Mouse (Mus musculus) CH12.LX (cell line): ENCODE results near the gene Cdc14a. TPM values are rescaled to one million over a fixed set of nuclear protein-coding genes. Genes with fewer than 3 reads are reported as not detected.

ENCODE experiments used
- DNase-seq: peaks from one replicate; pipeline ENCODE4 v3.0.0-alpha.2; 2013; ENCODE audit errors: extremely low read depth
- H3K27ac ChIP-seq: 2 replicates; pipeline ENCODE4 v1.5.1; 2012; ENCODE audit warnings: low read depth, mild to moderate bottlenecking, control low read depth, moderate library complexity; ENCODE audit not compliant: insufficient read depth
- H3K27me3 ChIP-seq: replicated peaks from 2 replicates; pipeline ENCODE3; 2012; ENCODE audit warnings: inconsistent platforms
- H3K36me3 ChIP-seq, 2 experiments: replicated peaks in 1 of 2; 2 replicates each; pipeline versions ENCODE3 to v1.6.1; 2012; ENCODE audit warnings: inconsistent platforms in 1 of 2, low read length in 1 of 2, mild to moderate bottlenecking in 1 of 2, mixed read lengths in 1 of 2, moderate library complexity in 1 of 2; ENCODE audit not compliant: control insufficient read depth in 1 of 2, insufficient read depth in 1 of 2
- H3K4me1 ChIP-seq, 2 experiments: 2 replicates each; pipeline ENCODE4 v1.6.1; 2012; ENCODE audit warnings: inconsistent platforms in 1 of 2, moderate library complexity in 1 of 2; ENCODE audit not compliant: insufficient read depth in 2 of 2, control insufficient read depth in 1 of 2
- H3K4me2 ChIP-seq: 2 replicates; pipeline ENCODE4 v1.6.1; 2012; ENCODE audit warnings: low read depth, mild to moderate bottlenecking, control low read depth; ENCODE audit not compliant: poor library complexity, insufficient read depth, severe bottlenecking
- H3K4me3 ChIP-seq, 3 experiments: fragments of 150-350 bp in 1 of 3; sonication (generic) in 1 of 3; replicated peaks in 1 of 3; 2 replicates each; pipeline versions ENCODE3 to v1.5.1; 2011 to 2012; ENCODE audit warnings: low read depth in 2 of 3, low read length in 2 of 3, mild to moderate bottlenecking in 2 of 3, moderate library complexity in 2 of 3, control low read depth in 1 of 3, improper control_type of control experiment in 1 of 3, inconsistent platforms in 1 of 3, mixed read lengths in 1 of 3; ENCODE audit not compliant: poor library complexity in 1 of 3
- H3K79me2 ChIP-seq: replicated peaks from 2 replicates; pipeline ENCODE4 v1.6.1; 2012; ENCODE audit warnings: mild to moderate bottlenecking, moderate library complexity; ENCODE audit not compliant: control insufficient read depth, poor library complexity, insufficient read depth, severe bottlenecking; ENCODE audit errors: extremely low read depth
- H3K9ac ChIP-seq: 2 replicates; pipeline ENCODE4 v1.6.1; 2012; ENCODE audit warnings: low read depth, mild to moderate bottlenecking, control low read depth, moderate library complexity; ENCODE audit not compliant: insufficient read depth
- H3K9me3 ChIP-seq: replicated peaks from 2 replicates; pipeline ENCODE3; 2012; ENCODE audit warnings: low read length, inconsistent platforms, mixed read lengths
- CHD2 ChIP-seq: IDR thresholded peaks from 2 replicates; pipeline ENCODE4 v1.6.1; 2011; ENCODE audit warnings: low read length, improper control_type of control experiment
- CTCF ChIP-seq, 2 experiments: IDR thresholded peaks in 1 of 2; conservative IDR thresholded peaks in 1 of 2; 2 replicates each; pipeline ENCODE4 v1.5.1; 2011 to 2012; ENCODE audit warnings: low read depth in 2 of 2, low read length in 2 of 2, improper control_type of control experiment in 1 of 2, inconsistent platforms in 1 of 2, mild to moderate bottlenecking in 1 of 2, moderate library complexity in 1 of 2
- E2F4 ChIP-seq: IDR thresholded peaks from 2 replicates; pipeline ENCODE4 v1.6.1; 2011; ENCODE audit warnings: low read depth, low read length, improper control_type of control experiment; ENCODE audit not compliant: insufficient replicate concordance
- HCFC1 ChIP-seq: IDR thresholded peaks from 2 replicates; pipeline ENCODE4 v1.6.1; 2012; ENCODE audit warnings: low read depth, mild to moderate bottlenecking, inconsistent platforms, low read length, improper control_type of control experiment
- JUN ChIP-seq: IDR thresholded peaks from 2 replicates; pipeline ENCODE4 v1.6.1; 2011; ENCODE audit warnings: low read depth, mild to moderate bottlenecking, low read length, improper control_type of control experiment, moderate library complexity; ENCODE audit not compliant: insufficient read depth
- JUND ChIP-seq: conservative IDR thresholded peaks from 2 replicates; pipeline ENCODE4 v1.6.1; 2011; ENCODE audit warnings: low read depth, low read length, improper control_type of control experiment
- KAT2A ChIP-seq: IDR thresholded peaks from 2 replicates; pipeline ENCODE4 v1.6.1; 2012; ENCODE audit warnings: low read length, improper control_type of control experiment, inconsistent platforms; ENCODE audit not compliant: insufficient replicate concordance
- MAFK ChIP-seq: IDR thresholded peaks from 2 replicates; pipeline ENCODE4 v1.6.1; 2011; ENCODE audit warnings: low read length, improper control_type of control experiment; ENCODE audit not compliant: insufficient replicate concordance
- MXI1 ChIP-seq: IDR thresholded peaks from 2 replicates; pipeline ENCODE4 v1.6.1; 2011; ENCODE audit warnings: mild to moderate bottlenecking, low read depth, low read length, improper control_type of control experiment
- MYC ChIP-seq: IDR thresholded peaks from 2 replicates; pipeline ENCODE4 v1.6.1; 2011; ENCODE audit warnings: low read depth, mild to moderate bottlenecking, improper control_type of control experiment, low read length
- POLR2AphosphoS2 ChIP-seq: IDR thresholded peaks from 2 replicates; pipeline ENCODE4 v1.6.1; 2011; ENCODE audit warnings: low read depth, low read length, improper control_type of control experiment
- RCOR1 ChIP-seq: conservative IDR thresholded peaks from 2 replicates; pipeline ENCODE4 v1.6.1; 2012; ENCODE audit warnings: low read depth, mild to moderate bottlenecking, inconsistent platforms, low read length, improper control_type of control experiment
- SMC3 ChIP-seq: IDR thresholded peaks from 2 replicates; pipeline ENCODE4 v1.6.1; 2011; ENCODE audit warnings: low read depth, low read length, improper control_type of control experiment
- TBP ChIP-seq: conservative IDR thresholded peaks from 2 replicates; pipeline ENCODE4 v1.6.1; 2011; ENCODE audit warnings: low read depth, low read length, improper control_type of control experiment
- USF1 ChIP-seq: IDR thresholded peaks from 2 replicates; pipeline ENCODE4 v1.6.1; 2014; ENCODE audit warnings: low read depth, mild to moderate bottlenecking, inconsistent platforms, low read length, improper control_type of control experiment
- ZC3H11A ChIP-seq: IDR thresholded peaks from 2 replicates; pipeline ENCODE4 v1.6.1; 2012; ENCODE audit warnings: low read depth, mild to moderate bottlenecking, inconsistent platforms, low read length, improper control_type of control experiment
- ZMIZ1 ChIP-seq: IDR thresholded peaks from 2 replicates; pipeline ENCODE4 v1.6.1; 2012; ENCODE audit warnings: low read depth, mild to moderate bottlenecking, inconsistent platforms, low read length, improper control_type of control experiment
- ZNF384 ChIP-seq: IDR thresholded peaks from 2 replicates; pipeline ENCODE4 v1.6.1; 2012; ENCODE audit warnings: low read depth, low read length, improper control_type of control experiment, inconsistent platforms
- dilution Hi-C: fragments of 300-500 bp; cut with MboI; formaldehyde crosslinking; loops from 2 replicates; pipeline ENCODE4 v1.14.3; 2020; ENCODE audit warnings: low sequenced_read_pairs; ENCODE audit not compliant: extremely low pct_unique_long_range_greater_than_20kb, extremely low pct_ligation_motif_present
- in situ Hi-C: fragments of 300-500 bp; cut with MboI; formaldehyde crosslinking; loops from 3 replicates; pipeline ENCODE4 v1.14.3; 2019; ENCODE audit warnings: low sequenced_read_pairs, low pct_ligation_motif_present, low pct_unique_long_range_greater_than_20kb, mixed read lengths
- polyA plus RNA-seq: library from polyadenylated mRNA; unstranded; fragments of >175 nt; gene quantifications from 2 replicates; pipeline ENCODE4 v1.2.1, GENCODE M21; 2012; ENCODE audit warnings: low read depth; ENCODE audit not compliant: insufficient read length
- total RNA-seq, 2 experiments: library from RNA; depleted of rRNA; stranded (reverse); fragments of 300-350 nt in 1 of 2; fragments of >200 nt in 1 of 2; gene quantifications; 2 replicates each; pipeline ENCODE4 v1.2.3; 2012 to 2014

Cdc14a gene
- total and polyA plus RNA-seq, 3 experiments: 9.4 to 12.1 (median 9.8) TPM

- Histone ChIP-seq H3K36me3 (peaks cover 18 to 60% of the 10 kb centered on the region in 2 experiments), H3K27ac (no peak overlapping the region), H3K4me2 (no peak overlapping the region), H3K9ac (no peak overlapping the region), H3K79me2 (no peaks in the 10 kb centered on the region; the same call in 1 of the 2 replicates), H3K27me3 (no peaks in the 10 kb centered on the region), H3K4me1 (no peaks in the 10 kb centered on the region), H3K4me3 (no peak overlapping the region), H3K9me3 (no peaks in the 10 kb centered on the region)
- TF ChIP-seq CHD2 (no peak), ZNF384 (no peak), ZMIZ1 (no peak), MAFK (no peak), KAT2A (no peak)
- dilution Hi-C loops: no loop called here
- DNase-seq: no peak
- in situ Hi-C loops: no loop called here
Measured at GRCm38 (mm10) chr3:116389500-116390470, 34.0 kb downstream of the Cdc14a start.

DNA sequence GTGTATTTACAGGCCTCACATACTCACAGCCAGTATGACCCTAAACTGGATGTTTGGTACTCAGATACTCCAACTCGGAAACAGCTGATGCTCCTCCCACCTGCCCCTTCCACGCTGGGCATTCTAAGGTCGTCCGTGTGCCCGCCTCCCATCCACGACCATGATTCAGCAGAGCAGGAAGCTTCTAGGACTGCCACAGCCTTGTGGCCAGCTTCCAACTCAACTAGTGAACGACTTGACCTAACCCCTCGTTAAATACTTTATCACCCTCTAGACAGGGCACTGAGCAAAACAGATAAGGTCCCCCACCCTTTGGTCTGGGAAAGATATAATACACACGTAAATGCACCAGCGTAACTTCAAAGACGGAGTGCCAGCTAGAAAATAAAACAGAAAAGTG, 35.0 kb downstream of the Cdc14a start:
- H3K4me1 ChIP-seq: 0 out of 4 replicates have a peak, but pooled peaks cover 0 to 5% of the 10 kb centered on the region in 2 experiments
- dilution Hi-C loops: no loop called here
- DNase-seq: no peak
- H3K9me3 ChIP-seq: no peaks in the 10 kb centered on the region
- in situ Hi-C loops: no loop called here
- TF ChIP-seq ZC3H11A (no peak), MYC (no peak), MXI1 (no peak), TBP (no peak), JUN (no peak), RCOR1 (no peak), CTCF (conservative IDR thresholded peaks at IDR 0.05 in 1 of 2, IDR thresholded peaks at IDR 0.05 in 1 of 2; ENCODE audit: low read depth in 2 of 2, low read length in 2 of 2) (no peak), JUND (no peak), USF1 (no peak), SMC3 (no peak), POLR2AphosphoS2 (no peak), E2F4 (no peak), HCFC1 (no peak)
- no peak overlapping the region for H3K4me2 ChIP-seq
- H3K27ac ChIP-seq: no peak overlapping the region
- no peaks in the 10 kb centered on the region for H3K27me3 ChIP-seq
- H3K36me3 ChIP-seq: peaks cover 19 to 65% of the 10 kb centered on the region in 2 experiments
- no peak overlapping the region for H3K9ac ChIP-seq
- no peak overlapping the region for H3K4me3 ChIP-seq
- no peaks in the 10 kb centered on the region for H3K79me2 ChIP-seq
